Comparison of ENCODE assay signal across 16 mouse cellular contexts in the genomic region with DNA sequence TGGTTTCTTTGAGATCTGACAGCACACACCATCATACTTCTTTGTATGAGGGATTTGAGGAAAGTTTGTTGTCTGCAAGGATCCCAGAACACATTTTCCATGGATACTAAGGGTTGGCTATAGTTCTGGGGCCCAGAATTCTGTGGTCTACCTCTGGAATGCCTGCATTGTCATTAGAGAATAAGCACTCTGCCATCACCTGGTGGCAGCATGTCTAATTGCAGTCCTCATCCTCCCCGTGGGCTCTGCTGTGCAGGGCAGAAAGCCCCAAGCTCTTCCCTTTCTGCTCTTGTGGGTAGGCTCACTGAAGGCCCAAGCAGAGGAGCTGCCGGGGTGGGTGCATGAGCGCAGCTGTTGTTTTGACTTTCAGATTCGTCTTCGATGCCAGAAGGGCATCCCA. TPM values are rescaled to one million over a fixed set of nuclear protein-coding genes. Genes with fewer than 3 reads are reported as not detected.
DNase-seq lines count a peak whose midpoint lies in the region; ATAC-seq and TF ChIP-seq lines count a peak whose summit lies in the region.
"Had no signal": no experiment of that assay in that cellular context is flagged by ENCODE, and none has a peak within 500 bp of the region (broad histone marks: within the 10 kb centered on the region; RNA-seq: fewer than 3 reads in every experiment).

No protein-coding gene starts in this region.

- peak overlapping the region; percentile 19 for H3K27ac ChIP-seq in testis, adult 2 months (ENCODE audit: control insufficient read depth, insufficient read depth, low read depth, low read length)
- H3K27ac ChIP-seq: embryonic facial prominence, embryonic 13.5 days; forebrain, embryonic 15.5 days; hindbrain, embryonic 12.5 days; liver, embryonic 15.5 days; midbrain, embryonic 10.5 days had no signal

- H3K4me1 ChIP-seq in testis, adult 2 months (ENCODE audit: control insufficient read depth, insufficient read depth, low read length), result peaks cover 2% of the 10 kb centered on the region; the same call in 1 of the 2 replicates
- H3K4me1 ChIP-seq: embryonic facial prominence, embryonic 13.5 days; forebrain, embryonic 15.5 days; hindbrain, embryonic 12.5 days; liver, embryonic 15.5 days; midbrain, embryonic 10.5 days had no signal

- H3K36me3 ChIP-seq in testis, adult 2 months (ENCODE audit: control insufficient read depth, insufficient read depth, low read length), result peaks cover 7% of the 10 kb centered on the region

- H3K27me3 ChIP-seq in testis, adult 2 months (ENCODE audit: control insufficient read depth, insufficient read depth, low read length), result no peaks in the 10 kb centered on the region
- H3K27me3 ChIP-seq: embryonic facial prominence, embryonic 13.5 days; forebrain, embryonic 15.5 days; hindbrain, embryonic 12.5 days; liver, embryonic 15.5 days had no signal

- TF ChIP-seq CTCF in testis, adult 2 months (IDR thresholded peaks at IDR 0.05; ENCODE audit: control insufficient read depth, insufficient read depth, insufficient replicate concordance, low read depth, low read length), result peak; percentile 34; the same call in 1 of the 2 replicates

- DNase-seq in adrenal gland, adult 2 months, result peak; percentile 1
- DNase-seq in adrenal gland, postnatal 36 days, result no peak
- DNase-seq in kidney, adult 9 months, result peak; percentile 28
- no peak for DNase-seq in kidney, adult 11 months
- no peak for DNase-seq in testis, postnatal 10 days (ENCODE audit: low spot score)
- no peak for DNase-seq in cerebellum, adult 8-10 months
- DNase-seq: cerebellum, postnatal 25 days; kidney, postnatal 14 days had no signal

- TF ChIP-seq POLR2A in testis, adult 2 months (IDR thresholded peaks at IDR 0.05; ENCODE audit: control insufficient read depth, low read depth, low read length), result no peak

- peak overlapping the region; percentile 60 for H3K4me3 ChIP-seq in testis, adult 2 months (ENCODE audit: control insufficient read depth, low read depth, low read length)
- H3K4me3 ChIP-seq: embryonic facial prominence, embryonic 13.5 days; forebrain, embryonic 15.5 days; hindbrain, embryonic 12.5 days; liver, embryonic 15.5 days; midbrain, embryonic 10.5 days had no signal

- peak; percentile 71 for ATAC-seq in megakaryocyte progenitor cell, adult 5-6 weeks (replicated peaks; ENCODE audit: poor library complexity)
- ATAC-seq: forebrain, embryonic 15.5 days had no signal

RNA-seq across cellular contexts. Expression of a gene that starts 8.5 kb away (rescaled TPM):
- 1 to 10 TPM; 3.5 to 4.1 TPM for total RNA-seq in adrenal gland, adult 2 months (2021)
- polyA plus RNA-seq in adrenal gland, adult 2 months (2012; rRNA removed), result 11.6 and 14.6 TPM in 2 replicates
- total RNA-seq in adrenal gland, postnatal 36 days (2021), result 1 to 10 TPM; 4.0 to 4.6 TPM
- 7.6 and 7.7 TPM in 2 replicates for polyA plus RNA-seq in testis, adult 2 months (2012; rRNA removed)
- total RNA-seq in megakaryocyte progenitor cell, adult 5-6 weeks (2015), result 0.59 and 0.61 TPM in 2 replicates
- total RNA-seq in megakaryocyte progenitor cell, adult 5-6 weeks (2017), result 0.42 and 0.47 TPM in 2 replicates

RNA-seq across cellular contexts. Expression of a gene that starts 23.0 kb away (rescaled TPM):
- 10 to 100 TPM; 13.7 to 16.2 TPM for total RNA-seq in adrenal gland, adult 2 months (2021)
- polyA plus RNA-seq in adrenal gland, adult 2 months (2012; rRNA removed), result 35.3 and 38.3 TPM in 2 replicates
- 10 to 100 TPM; 14.6 to 24.3 TPM for total RNA-seq in adrenal gland, postnatal 36 days (2021)
- polyA plus RNA-seq in testis, adult 2 months (2012; rRNA removed), result 40.6 and 42.1 TPM in 2 replicates
- total RNA-seq in megakaryocyte progenitor cell, adult 5-6 weeks (2015), result 1.9 and 2.7 TPM in 2 replicates
- 4.3 and 8.0 TPM in 2 replicates for total RNA-seq in megakaryocyte progenitor cell, adult 5-6 weeks (2017)

RNA-seq across cellular contexts. Expression of a gene that starts 26.7 kb away (rescaled TPM):
- under 1 TPM in 1 of 2 experiments, not detected in 1; 0.45 TPM for total RNA-seq in adrenal gland, adult 2 months (2021)
- 0.13 and 0.17 TPM in 2 replicates for polyA plus RNA-seq in adrenal gland, adult 2 months (2012; rRNA removed)
- total RNA-seq in adrenal gland, postnatal 36 days (2021), result under 1 TPM in 1 of 2 experiments, not detected in 1; 0.26 TPM
- polyA plus RNA-seq in testis, adult 2 months (2012; rRNA removed), result not detected in 2 replicates
- 11.4 and 20.2 TPM in 2 replicates for total RNA-seq in megakaryocyte progenitor cell, adult 5-6 weeks (2015)
- 8.4 and 26.8 TPM in 2 replicates for total RNA-seq in megakaryocyte progenitor cell, adult 5-6 weeks (2017)
- total RNA-seq: left cerebral cortex, postnatal 10 days had no signal
- polyA plus RNA-seq: embryonic facial prominence, embryonic 13.5 days; forebrain, embryonic 15.5 days; hindbrain, embryonic 12.5 days had no signal

RNA-seq across cellular contexts. Expression of a gene that starts 47.8 kb away (rescaled TPM):
- total RNA-seq in adrenal gland, adult 2 months (2021), result under 1 TPM; 0.06 to 0.24 TPM
- 0.43 and 1.0 TPM in 2 replicates for polyA plus RNA-seq in adrenal gland, adult 2 months (2012; rRNA removed)
- under 1 TPM; 0.10 to 0.56 TPM for total RNA-seq in adrenal gland, postnatal 36 days (2021)
- 0.21 and 0.28 TPM in 2 replicates for polyA plus RNA-seq in testis, adult 2 months (2012; rRNA removed)
- total RNA-seq in megakaryocyte progenitor cell, adult 5-6 weeks (2015), result 0.12 and 1.4 TPM in 2 replicates
- total RNA-seq in megakaryocyte progenitor cell, adult 5-6 weeks (2017), result 0.20 and 0.37 TPM in 2 replicates
- polyA plus RNA-seq: forebrain, embryonic 15.5 days; hindbrain, embryonic 12.5 days; liver, embryonic 15.5 days had no signal

RNA-seq across cellular contexts. Expression of a gene that starts 49.4 kb away (rescaled TPM):
- total RNA-seq in adrenal gland, adult 2 months (2021), result 10 to 100 TPM; 47.0 to 52.5 TPM
- 36.4 and 39.8 TPM in 2 replicates for polyA plus RNA-seq in adrenal gland, adult 2 months (2012; rRNA removed)
- 10 to 100 TPM; 43.6 to 60.1 TPM for total RNA-seq in adrenal gland, postnatal 36 days (2021)
- 32.9 and 35.1 TPM in 2 replicates for polyA plus RNA-seq in testis, adult 2 months (2012; rRNA removed)
- total RNA-seq in megakaryocyte progenitor cell, adult 5-6 weeks (2015), result 64.8 and 65.7 TPM in 2 replicates
- 35.3 and 40.0 TPM in 2 replicates for total RNA-seq in megakaryocyte progenitor cell, adult 5-6 weeks (2017)

Comparison
In these comparisons a context has a peak if more than half of its experiments do, and no peak if none do; other contexts are left out.
1. DNase-seq: peak in adrenal gland, adult 2 months (single experiment) and kidney, adult 9 months (single experiment); none in adrenal gland, postnatal 36 days (0 of 2), kidney, adult 11 months (single experiment), testis, postnatal 10 days (single experiment) and cerebellum, adult 8-10 months (single experiment).
2. RNA of a gene that starts 26.7 kb away (total RNA-seq): 8.4 to 26.8 TPM in megakaryocyte progenitor cell, adult 5-6 weeks; 0.45 TPM in adrenal gland, adult 2 months and 0.26 TPM in adrenal gland, postnatal 36 days; every median in the first group is over 4 times any median in the second.